Mouse (Mus musculus): ENCODE measurements at regions not wholly inside any gene's neighbourhood (a gene's known extent, or its start where the extent isn't known, plus 50 kb on each side); places are given as distances from the start of the nearest gene placed in this dataset.
"Not testable (repeated sequence)": the region's sequence is repeated elsewhere in the genome, so short reads cannot be mapped to it uniquely, and the experiment has no call there.

DNA sequence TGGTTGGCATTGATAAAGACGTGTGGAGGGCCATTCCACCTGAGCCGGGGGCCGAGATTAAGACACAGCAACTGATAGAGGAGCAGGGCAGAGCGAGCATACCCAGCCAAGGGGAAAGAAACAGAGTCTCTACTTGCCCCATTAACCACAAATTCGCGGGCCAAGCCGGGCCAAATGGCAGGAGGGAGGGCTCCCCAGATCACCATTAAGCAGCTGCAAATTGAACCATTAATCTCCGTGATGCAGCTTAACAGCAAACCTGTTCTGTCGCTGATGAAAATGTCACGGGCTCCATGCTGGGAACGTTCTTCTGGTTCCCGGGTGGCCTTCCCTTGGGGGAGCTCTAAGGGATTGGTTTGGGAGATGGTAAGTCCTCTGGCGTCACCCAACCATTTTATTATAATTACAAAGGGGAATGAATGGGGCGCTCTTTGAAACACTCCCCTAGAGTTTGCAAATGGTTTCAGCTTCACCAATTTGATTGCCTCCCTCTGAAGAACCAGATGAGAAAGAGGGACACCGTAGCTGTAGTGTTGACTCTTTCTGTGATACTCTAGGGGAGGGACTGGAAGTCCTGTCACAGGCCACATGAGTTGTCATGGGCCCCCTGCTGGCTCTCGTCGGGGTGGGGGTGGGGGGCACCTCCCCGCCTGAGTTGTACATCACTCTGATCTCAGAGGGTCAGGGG lies 124.8 kb downstream of the Enc1 start:
- DNase-seq (ENCODE audit: low read depth in 1 of 2, low spot score in 2 of 2): no peak

DNA sequence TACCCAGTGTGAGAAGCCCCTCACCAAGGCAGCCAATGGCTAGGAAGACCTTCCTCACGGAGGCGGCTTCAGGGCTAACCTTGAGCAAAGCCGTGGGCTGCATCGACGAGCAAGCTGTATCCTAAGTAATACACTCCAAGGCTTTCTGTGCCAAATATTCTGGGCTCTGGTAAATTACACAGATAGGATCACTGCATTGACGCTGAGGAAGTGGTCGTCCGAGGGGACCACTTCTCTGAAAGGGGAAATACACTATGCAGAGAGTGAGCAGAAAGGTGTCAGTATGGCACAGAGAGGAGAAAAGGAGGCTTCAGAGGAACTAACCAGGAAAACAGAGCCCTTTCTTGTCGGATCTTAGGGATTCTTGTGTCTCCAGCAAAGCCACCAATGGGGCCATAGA lies 124.1 kb downstream of the Enc1 start:
- DNase-seq (ENCODE audit: low read depth in 1 of 2, low spot score in 2 of 2): no peak

DNA sequence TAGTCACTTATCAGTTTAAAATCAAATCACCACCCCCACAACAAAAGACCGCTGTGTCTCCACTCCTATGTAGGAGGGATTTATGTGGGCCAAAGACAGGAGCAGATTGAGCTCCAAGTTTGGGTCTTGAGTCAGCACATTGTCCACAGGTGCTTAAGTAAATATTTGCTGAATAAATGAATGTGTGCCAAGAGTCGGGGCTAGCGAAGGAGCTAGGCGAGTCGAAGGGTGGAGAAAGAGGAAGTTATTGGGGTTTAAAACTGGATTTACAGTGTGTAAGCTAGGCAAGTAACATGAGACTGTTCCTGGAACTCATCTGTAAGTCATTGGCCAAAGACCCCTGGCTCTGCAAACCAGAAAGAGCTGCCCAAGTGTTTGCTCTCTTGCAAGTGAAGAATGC lies 122.9 kb downstream of the Enc1 start:
- no peak for DNase-seq (ENCODE audit: low read depth in 1 of 2, low spot score in 2 of 2)

DNA sequence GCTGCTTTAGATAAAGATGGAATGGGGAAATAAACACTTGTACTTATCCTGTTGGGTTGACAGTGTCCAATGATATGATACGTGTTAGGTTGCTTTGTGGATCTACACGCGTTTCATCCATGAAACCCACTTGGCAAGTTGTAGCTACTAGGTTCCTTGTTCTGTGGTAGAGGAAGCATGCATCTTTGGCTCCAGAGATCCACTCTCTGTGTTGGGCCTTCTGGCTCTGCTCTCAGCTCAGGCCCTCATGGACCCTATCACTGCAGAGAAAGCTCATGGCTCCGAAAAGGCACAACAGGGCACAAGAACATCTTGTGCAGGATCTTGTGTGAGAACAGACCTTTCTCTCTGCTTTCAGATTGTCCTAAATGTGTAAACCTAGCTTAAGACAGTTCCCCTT lies 122.3 kb downstream of the Enc1 start:
- no peak for DNase-seq (ENCODE audit: low read depth in 1 of 2, low spot score in 2 of 2)

DNA sequence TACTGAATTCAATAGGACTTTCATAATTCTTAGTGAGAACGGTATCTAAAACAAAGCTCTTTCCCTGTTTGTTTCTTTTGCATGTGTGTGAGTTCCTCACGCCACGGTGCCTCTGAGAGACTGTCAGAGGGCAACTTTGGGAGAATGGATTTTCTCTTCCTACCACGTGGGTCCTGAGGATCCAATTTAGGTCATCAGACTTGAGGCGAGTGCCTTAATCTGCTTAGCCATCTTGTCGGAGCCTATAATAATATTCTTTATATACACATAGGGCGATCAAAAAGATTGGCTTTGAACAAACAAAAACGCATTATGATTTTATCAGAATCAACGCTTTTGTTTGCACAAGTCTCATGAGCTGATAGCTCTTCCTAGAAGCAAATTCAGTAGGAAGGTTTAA lies 119.6 kb downstream of the Enc1 start:
- DNase-seq (ENCODE audit: low read depth in 1 of 2, low spot score in 2 of 2): no peak

DNA sequence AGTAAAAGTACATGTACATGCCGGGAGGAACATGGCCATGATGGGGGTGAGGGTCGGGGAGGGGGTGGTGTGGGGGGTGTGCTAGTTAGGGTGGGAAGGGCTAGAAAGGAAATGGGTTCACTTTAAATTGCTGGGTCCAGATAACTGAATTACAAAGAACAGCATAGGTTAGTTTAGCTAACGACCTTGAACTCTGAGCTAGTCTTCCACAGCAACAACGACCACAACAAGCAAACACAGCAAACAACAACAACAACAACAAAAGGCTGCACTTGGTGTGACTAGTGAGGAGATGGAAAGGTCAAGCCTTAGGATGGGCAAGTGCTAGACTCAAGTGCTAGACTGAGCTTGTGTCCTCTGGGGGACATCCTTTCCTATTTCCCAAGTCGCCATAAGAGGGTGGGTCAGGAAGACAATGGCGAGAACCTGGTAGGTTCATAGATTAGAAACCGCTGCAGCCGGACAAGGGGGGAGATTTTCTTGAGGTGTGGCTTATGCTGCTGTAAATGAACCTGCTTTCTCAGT lies 117.9 kb downstream of the Enc1 start:
- no peak for DNase-seq (ENCODE audit: low read depth in 1 of 2, low spot score in 2 of 2)

DNA sequence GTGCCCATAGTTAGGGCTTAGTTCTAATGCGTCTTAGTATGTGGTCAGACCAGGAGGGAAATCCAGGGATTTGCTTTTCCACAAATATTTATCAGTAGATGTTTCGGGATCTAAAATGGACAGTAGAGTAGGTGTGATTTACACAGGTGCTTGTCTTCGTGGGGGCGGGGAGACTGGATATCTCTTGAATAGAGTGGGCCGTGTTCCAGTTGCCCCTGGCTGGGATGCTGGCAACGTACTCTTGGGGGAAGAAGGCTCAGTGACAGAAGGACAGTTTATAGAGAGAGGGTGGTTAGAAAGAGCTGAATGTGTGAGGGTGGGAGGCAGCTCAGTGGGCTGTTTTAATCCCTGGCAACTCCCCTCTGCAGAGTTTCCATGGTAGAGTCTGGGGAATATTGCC lies 117.4 kb downstream of the Enc1 start:
- DNase-seq (ENCODE audit: low read depth in 1 of 2, low spot score in 2 of 2): no peak

DNA sequence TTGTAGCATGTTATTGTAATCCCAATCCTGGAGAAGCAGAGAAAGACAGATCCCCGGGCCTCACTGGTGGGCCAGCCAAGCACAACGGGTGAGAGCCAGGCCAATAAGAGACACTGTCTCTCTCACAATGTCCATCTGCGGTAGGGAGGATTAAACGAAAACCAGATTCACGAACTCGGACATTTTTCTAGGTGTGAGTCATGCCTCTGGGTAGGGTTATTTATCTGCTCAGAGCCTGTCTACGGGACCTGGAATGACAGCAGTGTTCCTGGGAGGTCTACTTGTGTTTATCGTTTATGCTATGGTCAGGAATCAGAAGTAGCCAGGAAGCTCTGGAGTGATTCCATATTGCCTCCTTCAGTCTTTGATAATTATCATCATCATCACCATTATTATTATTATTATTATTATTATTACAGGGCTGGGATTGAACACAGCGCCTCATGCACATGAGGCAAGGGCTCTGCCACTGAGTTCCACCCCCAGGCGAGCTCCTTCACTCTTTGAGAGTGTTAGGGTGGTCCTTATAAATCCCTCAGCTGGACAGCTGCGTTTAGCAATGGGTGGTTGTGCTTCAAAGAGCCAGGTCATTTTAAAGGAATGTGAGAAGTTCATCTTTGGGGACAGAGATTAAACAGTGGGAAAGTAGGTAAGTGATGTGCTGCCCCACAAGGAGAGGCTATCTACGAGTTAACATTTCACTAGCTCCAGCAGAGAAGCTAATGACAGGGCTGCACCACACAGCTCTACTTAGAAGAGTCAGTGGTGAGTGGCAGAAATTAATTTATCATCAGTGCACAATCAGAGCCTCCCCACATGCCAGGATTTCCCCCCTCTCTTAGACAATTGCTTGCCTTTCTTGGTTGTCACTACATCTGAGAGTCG lies 116.3 kb downstream of the Enc1 start:
- no peak for DNase-seq (ENCODE audit: low read depth in 1 of 2, low spot score in 2 of 2)

DNA sequence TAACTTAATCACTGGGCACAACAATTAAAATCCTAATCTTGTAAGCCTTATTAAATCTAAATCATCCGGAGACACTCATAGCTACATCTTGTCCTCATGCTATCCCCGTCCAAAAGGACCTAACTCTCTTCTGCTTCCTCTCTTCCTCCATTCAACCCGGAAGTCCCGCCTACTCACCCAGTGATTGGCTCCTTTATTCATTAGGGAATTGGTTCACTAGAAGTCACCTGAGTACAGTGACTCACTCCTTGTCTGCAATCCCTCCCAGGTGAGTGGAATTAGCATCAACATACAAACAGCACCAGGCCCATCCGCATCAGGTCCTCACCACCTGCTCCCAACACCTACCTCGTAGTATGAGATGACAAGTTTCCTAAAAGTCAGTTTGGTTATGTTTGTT lies 114.5 kb downstream of the Enc1 start:
- DNase-seq (ENCODE audit: low read depth in 1 of 2, low spot score in 2 of 2): not testable (repeated sequence)

DNA sequence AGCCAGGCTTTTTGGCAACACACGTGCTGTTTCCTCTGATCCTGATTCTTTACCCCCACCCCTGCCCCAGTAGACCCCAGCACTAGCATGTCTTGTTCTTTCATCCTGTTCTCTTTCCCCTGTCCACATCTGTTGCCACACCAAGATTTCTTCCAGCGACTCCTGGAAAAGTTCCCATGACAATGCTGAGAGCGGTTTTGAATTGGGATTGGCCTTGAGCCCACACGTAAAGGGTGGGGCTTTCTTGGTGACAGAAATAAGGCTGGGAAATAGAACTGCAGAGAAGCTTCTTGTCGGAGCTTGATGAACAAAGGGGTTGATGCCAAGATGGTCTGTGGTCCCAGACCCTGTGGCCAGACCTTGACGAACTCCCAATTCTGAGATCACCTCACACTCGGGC lies 106.8 kb downstream of the Enc1 start:
- no peak for DNase-seq (ENCODE audit: low read depth in 1 of 2, low spot score in 2 of 2)

DNA sequence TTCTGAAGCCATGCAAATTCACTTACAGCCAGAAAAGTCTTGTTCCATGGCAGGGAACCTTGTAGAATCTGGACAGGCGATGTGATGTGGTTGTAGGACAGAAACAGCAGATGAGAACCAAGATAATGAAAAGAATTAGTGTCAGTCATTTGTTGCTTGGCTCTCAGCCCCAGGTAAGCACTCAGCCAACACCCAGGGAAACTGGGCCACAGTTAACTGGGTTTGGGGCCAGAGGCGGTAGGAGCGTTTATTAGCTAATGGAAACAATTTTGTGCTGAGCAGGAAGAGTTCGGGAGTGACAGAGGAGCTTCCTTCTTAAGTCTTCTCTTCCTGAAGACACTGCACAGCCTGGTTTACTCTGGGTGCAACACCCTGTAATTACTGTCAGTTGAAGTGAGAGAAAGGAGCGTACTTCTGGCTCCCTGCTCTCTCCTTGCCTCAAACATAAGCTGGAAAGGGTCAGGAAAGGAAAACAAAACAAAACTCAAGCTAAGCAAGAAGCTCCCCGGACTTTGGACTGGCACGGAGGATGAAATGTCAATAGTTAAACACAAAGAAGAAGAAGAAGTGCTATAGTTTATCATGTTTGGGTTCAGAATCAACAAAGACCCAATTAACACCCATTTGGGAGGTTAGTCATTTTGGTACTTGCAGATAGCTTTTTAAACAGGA lies 100.4 kb downstream of the Enc1 start:
- DNase-seq (ENCODE audit: low read depth in 1 of 2, low spot score in 2 of 2): no peak

DNA sequence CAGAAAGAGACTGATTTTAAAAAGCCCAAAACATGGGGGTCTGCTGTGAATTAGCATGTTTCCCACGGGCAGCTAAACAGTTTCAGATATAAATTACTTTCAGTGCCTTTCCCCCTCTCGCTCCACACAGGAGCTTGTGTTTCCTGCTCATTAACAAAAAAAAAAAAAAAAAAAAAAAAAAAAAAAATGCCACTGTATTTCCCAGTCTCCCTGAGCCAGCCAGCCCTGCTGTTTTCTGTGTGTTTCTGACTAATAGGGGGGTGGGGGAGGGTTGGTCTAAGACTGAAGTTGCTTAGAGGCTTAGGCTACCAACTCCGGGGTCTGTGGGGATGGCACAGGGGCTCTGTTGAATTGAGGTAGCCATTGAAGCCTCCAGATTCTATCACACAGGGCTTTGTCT lies 97.0 kb downstream of the Enc1 start:
- no peak for DNase-seq (ENCODE audit: low read depth in 1 of 2, low spot score in 2 of 2)

DNA sequence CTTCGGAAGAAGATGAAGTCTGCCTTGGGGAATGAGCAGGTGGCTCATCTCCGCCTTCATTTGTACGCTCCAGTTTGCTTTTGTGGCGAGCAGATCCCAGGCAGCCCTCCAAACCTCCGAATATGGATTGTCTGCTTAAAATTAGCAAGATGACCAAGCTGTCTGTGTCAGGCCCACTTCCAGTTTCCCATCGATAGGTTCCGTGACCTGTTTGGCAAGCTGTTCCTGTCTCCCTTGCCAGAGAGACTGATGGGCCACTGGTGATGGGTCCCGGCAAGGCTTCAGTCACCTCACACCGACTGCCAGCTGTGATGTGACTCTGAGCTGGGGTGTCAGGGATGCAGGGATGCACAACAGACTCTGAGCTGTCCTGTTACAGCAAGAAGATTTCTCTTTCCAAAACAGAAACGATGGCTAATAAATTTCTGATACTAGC lies 96.4 kb downstream of the Enc1 start:
- no peak for DNase-seq (ENCODE audit: low read depth in 1 of 2, low spot score in 2 of 2)

DNA sequence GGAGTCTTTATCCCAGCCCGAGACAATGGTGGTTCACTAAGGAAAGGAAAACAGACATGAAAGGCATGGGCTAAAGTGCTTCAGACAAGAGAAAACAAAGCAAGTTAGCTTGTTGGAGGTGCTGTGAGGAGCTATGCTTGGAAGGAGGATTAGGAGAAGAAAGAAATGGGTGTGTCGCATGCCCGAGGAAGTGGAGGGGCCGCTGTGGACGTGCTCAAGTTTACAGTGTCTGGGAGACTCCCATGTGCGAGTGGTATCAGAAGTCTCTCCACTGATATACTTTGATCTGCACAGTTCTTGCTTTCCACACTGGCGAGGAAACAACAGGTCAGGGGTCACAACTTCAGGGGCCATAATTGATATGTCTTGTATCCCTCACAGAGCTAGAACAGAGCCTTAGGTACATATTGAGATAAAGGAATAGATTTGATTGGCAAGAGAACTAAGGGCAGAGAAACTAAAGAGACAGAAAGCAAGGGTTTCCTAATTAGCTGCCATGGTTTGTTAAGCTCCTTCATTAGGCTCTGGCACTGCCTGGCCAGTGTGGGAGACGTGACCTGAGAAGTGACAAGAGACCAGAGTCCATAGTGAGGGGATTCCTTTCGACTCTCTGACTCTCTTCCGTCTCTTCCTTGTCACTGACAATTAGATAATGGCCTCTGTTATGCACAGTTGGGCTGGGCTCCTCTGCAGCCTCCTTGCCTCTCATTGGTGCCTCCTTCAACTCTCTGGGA lies 93.1 kb downstream of the Enc1 start:
- no peak for DNase-seq (ENCODE audit: low read depth in 1 of 2, low spot score in 2 of 2)

DNA sequence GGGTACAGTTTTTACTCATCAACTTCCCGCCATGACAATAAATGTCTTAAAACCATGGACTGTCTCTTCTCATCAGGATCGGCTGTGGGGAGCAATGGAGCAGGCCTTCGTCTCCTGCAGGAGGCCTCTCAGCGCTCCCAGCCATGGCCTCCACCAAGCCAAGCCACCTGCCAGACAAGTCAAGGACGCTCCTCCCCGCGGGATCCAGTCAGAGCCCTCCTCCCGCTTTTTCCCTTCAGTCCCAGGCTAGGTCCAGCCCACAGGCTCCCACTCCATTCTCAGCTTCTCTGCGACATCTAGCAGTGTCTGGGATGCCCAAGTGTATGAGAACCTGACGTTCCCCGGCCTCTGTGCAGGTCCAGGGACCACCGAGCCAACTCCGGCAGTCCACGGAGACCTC lies 90.2 kb downstream of the Enc1 start:
- DNase-seq (ENCODE audit: low read depth in 1 of 2, low spot score in 2 of 2): no peak

DNA sequence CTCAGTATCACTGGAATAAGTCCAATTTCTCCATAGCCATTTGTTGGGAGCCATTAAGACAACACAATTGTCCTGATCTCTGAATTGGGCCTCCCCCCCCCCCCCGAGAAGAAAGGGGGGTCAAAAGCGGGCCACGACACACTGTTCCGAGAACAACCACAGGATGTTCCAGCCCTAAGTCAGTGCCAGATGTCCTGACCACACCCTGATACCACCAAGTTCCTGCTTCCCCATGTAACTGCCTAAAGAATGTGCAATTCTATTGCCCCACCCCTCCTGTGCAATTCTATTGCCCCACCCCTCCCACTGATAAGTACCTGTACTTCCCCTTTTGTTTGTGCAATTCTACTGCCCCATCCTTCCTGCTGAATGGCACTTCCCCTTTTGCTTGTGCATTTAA lies 80.4 kb downstream of the Enc1 start:
- DNase-seq (ENCODE audit: low read depth in 1 of 2, low spot score in 2 of 2): not testable (repeated sequence)

DNA sequence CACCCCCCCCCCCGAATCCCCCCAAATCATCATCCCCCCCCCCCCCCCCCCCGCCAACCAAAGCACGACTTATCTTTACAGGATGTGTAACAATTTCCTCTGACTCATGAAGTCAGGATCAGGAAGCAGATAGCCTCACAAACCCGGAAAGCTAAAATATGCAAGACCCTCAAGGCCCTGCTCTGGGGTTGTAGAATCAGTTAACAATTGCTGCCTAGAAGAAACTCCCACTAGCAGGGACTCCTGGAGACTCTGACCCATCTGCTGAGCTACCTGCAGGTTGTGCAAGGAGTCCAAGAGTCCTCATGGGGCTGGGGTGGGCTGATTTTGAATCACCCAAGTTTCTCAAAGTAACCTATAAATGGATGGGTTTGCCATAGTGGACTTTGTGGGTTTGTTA lies 79.9 kb downstream of the Enc1 start:
- no peak for DNase-seq (ENCODE audit: low read depth in 1 of 2, low spot score in 2 of 2)

DNA sequence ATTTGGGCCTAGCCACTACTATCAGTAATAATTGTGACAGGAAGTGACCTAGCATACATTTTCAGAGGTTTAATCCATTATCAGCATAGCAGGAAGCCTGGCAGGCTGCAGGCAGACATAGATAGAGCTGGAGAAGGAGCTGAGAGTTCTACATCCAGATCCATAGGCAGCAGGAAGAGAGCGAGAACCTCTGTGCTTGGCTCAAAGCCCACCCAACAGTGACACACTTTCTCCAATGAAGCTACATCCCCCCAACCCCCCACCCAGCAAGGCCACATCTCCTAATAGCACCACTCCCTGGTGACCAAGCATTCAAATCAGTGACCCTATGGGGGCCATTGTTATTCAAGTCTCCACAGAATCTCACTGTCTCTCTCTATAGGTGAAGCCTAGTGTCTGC lies 79.4 kb downstream of the Enc1 start:
- DNase-seq (ENCODE audit: low read depth in 1 of 2, low spot score in 2 of 2): no peak

DNA sequence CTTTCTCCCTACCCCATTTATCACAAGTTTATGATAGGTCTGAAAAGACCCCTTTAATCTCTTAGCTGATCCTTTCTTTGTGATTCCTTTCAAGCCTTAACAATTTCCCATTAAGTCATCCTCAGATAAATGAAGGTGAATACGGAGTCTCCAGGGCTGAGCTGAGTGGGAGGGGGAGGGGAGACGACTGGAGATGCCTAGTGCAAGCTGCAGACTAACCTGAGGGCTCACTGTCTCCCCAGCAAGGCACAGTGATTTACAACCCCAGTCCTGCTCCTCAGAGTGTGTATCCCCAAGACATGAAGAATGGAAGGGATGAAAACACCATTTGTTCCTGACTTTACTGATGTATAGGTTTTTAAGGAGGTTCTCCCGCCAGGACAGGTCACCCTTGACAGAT lies 76.7 kb downstream of the Enc1 start:
- DNase-seq (ENCODE audit: low read depth in 1 of 2, low spot score in 2 of 2): no peak

DNA sequence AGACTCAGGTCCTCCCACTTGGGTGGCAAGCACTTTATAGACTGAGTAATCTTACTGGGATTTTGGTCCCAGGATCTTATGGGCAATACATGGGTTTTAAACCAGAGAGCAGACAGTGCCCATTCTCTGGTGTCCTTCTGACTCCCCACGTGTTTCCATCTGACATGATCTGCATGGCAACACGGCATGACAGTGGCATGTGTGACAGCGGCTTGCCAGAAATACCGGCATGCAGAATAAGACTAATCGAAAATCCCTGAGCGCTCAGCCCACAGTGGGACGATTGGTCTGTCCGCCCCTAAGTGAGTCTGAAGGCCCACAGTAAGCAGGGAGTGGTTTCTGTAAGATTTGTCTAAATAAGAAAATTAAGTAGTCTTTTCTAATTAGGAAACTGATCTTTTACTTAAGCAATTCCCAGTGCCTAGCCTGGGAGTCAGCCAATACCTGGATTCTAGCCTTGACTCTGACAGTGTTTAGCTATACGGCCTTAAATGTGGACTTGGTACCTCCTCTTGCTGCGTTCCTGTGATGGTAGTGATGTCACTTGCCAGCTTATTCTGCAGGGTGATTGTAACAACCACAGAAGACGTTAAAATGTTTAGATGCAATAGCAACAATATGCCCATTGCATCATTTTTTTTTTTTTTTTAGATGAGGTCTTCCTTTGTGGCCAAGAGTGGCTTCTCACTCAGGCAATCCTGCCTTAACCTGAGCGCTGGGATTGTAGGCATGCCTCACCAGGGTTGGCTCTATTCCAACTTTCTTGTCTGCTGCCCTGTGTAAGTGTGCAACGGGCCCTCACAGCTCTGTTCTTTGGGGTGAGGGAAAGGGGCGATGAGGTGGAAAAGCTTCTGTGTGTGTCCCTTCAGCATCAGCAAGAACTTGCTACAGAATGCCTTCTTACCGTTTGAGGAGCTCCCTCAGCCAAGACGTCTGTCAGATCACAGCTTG lies 71.8 kb downstream of the Enc1 start:
- DNase-seq (ENCODE audit: low read depth in 1 of 2, low spot score in 2 of 2): no peak

Data from monocyte, adult 2 months (primary cell).